Comparison of ENCODE assay signal across 27 mouse cellular contexts in the genomic region with DNA sequence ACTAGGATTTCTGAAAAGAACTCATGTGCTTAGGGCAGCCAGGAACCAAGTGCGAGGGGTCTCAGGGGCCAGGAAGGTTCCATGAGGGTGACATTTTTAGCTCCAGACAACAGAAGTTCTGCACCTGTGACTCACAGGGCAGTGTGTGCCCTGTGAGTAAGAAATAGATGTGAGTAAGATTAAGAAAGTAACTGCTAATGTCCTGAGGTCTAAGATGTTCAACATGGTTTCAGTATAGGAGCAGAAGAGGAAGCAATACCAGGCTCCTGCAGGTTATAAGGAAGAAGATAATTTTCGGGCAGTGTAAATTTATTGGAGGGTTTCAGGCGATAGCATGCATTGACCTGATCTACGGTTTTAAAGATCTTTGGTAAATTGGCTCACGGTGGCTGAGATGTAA. TPM values are rescaled to one million over a fixed set of nuclear protein-coding genes. Genes with fewer than 3 reads are reported as not detected.
DNase-seq lines count a peak whose midpoint lies in the region; ATAC-seq and TF ChIP-seq lines count a peak whose summit lies in the region.
"Had no signal": no experiment of that assay in that cellular context is flagged by ENCODE, and none has a peak within 500 bp of the region (broad histone marks: within the 10 kb centered on the region; RNA-seq: fewer than 3 reads in every experiment).

No protein-coding gene starts in this region.

- H3K36me3 ChIP-seq in forebrain, embryonic 16.5 days (ENCODE audit: control insufficient read depth, insufficient read depth), result no peaks in the 10 kb centered on the region
- H3K36me3 ChIP-seq: forebrain, embryonic 10.5 days; G1E; hindbrain, embryonic 12.5 days; hindbrain, embryonic 15.5 days had no signal

- no peak overlapping the region for H3K9ac ChIP-seq in forebrain, embryonic 16.5 days (replicated peaks; ENCODE audit: low read depth, low read length)
- H3K9ac ChIP-seq: forebrain, embryonic 13.5 days; forebrain, postnatal 0 days; hindbrain, embryonic 12.5 days; hindbrain, embryonic 15.5 days had no signal

- 0 out of 2 replicates have a peak, but pooled peaks cover 2% of the 10 kb centered on the region for H3K4me1 ChIP-seq in forebrain, embryonic 16.5 days (replicated peaks; ENCODE audit: control insufficient read depth, insufficient read depth, low read length)
- H3K4me1 ChIP-seq: forebrain, embryonic 10.5 days; forebrain, embryonic 13.5 days; hindbrain, embryonic 12.5 days; hindbrain, embryonic 15.5 days had no signal

- peak; percentile 56; the same call in 1 of the 2 replicates for ATAC-seq in megakaryocyte, adult 5-6 weeks (ENCODE audit: poor library complexity, severe bottlenecking)
- ATAC-seq in forebrain, embryonic 16.5 days, result no peak
- ATAC-seq: forebrain, embryonic 13.5 days; forebrain, postnatal 0 days; intestine, postnatal 0 days had no signal

- no peak for DNase-seq in layer of hippocampus, adult 2 months (ENCODE audit: low spot score in 2 of 2)
- DNase-seq in layer of hippocampus, adult 11-12 months (ENCODE audit: low spot score), result no peak
- peak; percentile 6 for DNase-seq in MEL-GATA-1-ER (ENCODE audit: extremely low read depth, low read depth)
- DNase-seq in urinary bladder, postnatal 10 days (ENCODE audit: low spot score), result no peak
- DNase-seq: adrenal gland, adult 2 months; adrenal gland, postnatal 14 days; cerebellum, adult 9-10 months; embryo, embryonic 11 days; forebrain, postnatal 0 days; gastrocnemius, adult 2 months; gastrocnemius, postnatal 14 days; heart, adult 2 months had no signal

- 94% methylated on average over 5 of the region's 5 CpGs for WGBS in forebrain, embryonic 16.5 days

- H3K9me3 ChIP-seq in forebrain, embryonic 16.5 days (ENCODE audit: control insufficient read depth, low read length), result no peaks in the 10 kb centered on the region
- H3K9me3 ChIP-seq: forebrain, embryonic 10.5 days; forebrain, embryonic 13.5 days; hindbrain, embryonic 15.5 days had no signal

- H3K4me2 ChIP-seq in forebrain, embryonic 16.5 days (ENCODE audit: low read length), result no peak overlapping the region
- H3K4me2 ChIP-seq: forebrain, embryonic 13.5 days; heart, embryonic 11.5 days; hindbrain, embryonic 12.5 days; hindbrain, embryonic 15.5 days had no signal

- no peak for TF ChIP-seq CTCF in layer of hippocampus, adult 2 months (conservative IDR thresholded peaks at IDR 0.05)

- peak overlapping the region; percentile 77; the same call in 1 of the 2 replicates for H3K27ac ChIP-seq in layer of hippocampus, adult 2 months
- no peak overlapping the region for H3K27ac ChIP-seq in forebrain, embryonic 16.5 days (ENCODE audit: low read length)
- H3K27ac ChIP-seq: forebrain, embryonic 10.5 days; forebrain, embryonic 13.5 days; gastrocnemius, adult 2 months; heart, adult 2 months; hindbrain, embryonic 12.5 days; hindbrain, embryonic 15.5 days had no signal

- no peak overlapping the region for H3K4me3 ChIP-seq in layer of hippocampus, adult 2 months
- H3K4me3 ChIP-seq in forebrain, embryonic 16.5 days (replicated peaks; ENCODE audit: low read length), result no peak overlapping the region
- H3K4me3 ChIP-seq: forebrain, embryonic 10.5 days; forebrain, embryonic 13.5 days; gastrocnemius, adult 2 months; heart, adult 2 months; hindbrain, embryonic 12.5 days; hindbrain, embryonic 15.5 days had no signal

- no peaks in the 10 kb centered on the region for H3K27me3 ChIP-seq in forebrain, embryonic 16.5 days (replicated peaks; ENCODE audit: control insufficient read depth, insufficient read depth, low read length)
- H3K27me3 ChIP-seq: forebrain, embryonic 13.5 days; hindbrain, embryonic 15.5 days had no signal

RNA-seq across cellular contexts. Expression of a gene that starts 16.6 kb away (rescaled TPM):
- total RNA-seq in layer of hippocampus, adult 2 months (2021), result 10 to 100 TPM; 22.8 to 23.2 TPM
- 1.6 and 3.6 TPM in 2 replicates for total RNA-seq in megakaryocyte, adult 5-6 weeks (2015)
- total RNA-seq in megakaryocyte, adult 5-6 weeks (2017), result 1.1 and 2.3 TPM in 2 replicates
- 0.82 and 1.3 TPM in 2 replicates for polyA plus RNA-seq in forebrain, embryonic 16.5 days (2015; fragmentation: Nextera tagmentation; extraction: Ambion mirVana)
- total RNA-seq: G1E; gastrocnemius, adult 2 months; gastrocnemius, postnatal 14 days; gastrocnemius, postnatal 4 days; heart, adult 2 months; heart, postnatal 25 days had no signal
- polyA plus RNA-seq: embryonic facial prominence, embryonic 14.5 days; G1E; heart, embryonic 14.5 days; heart, postnatal 0 days; intestine, embryonic 14.5 days; intestine, postnatal 0 days had no signal

Comparison
In these comparisons a context has a peak if more than half of its experiments do, and no peak if none do; other contexts are left out.
1. RNA of a gene that starts 16.6 kb away (total RNA-seq): 22.8 to 23.2 TPM in layer of hippocampus, adult 2 months; 1.1 to 3.6 TPM in megakaryocyte, adult 5-6 weeks; every median in the first group is over 4 times any median in the second.